Mouse (Mus musculus) embryo, embryonic 10.5 days (tissue): ENCODE data around the gene Podnl1.

ENCODE experiments used
- DNase-seq: peaks from one replicate; pipeline ENCODE4 v3.0.0-alpha.2; 2015; ENCODE audit warnings: low spot score

Podnl1 gene

GRCm38 (mm10) chr8:84125656-84126055, at the start of gene Podnl1:
Podnl1 (plus strand) TSS chr8:84125989.
- peak; percentile 5 for DNase-seq

- no peak for DNase-seq
Measured at GRCm38 (mm10) chr8:84076412-84076811, 49.4 kb upstream of the Podnl1 start.

GRCm38 (mm10) chr8:84076849-84077248, 48.9 kb upstream of the Podnl1 start:
- no peak for DNase-seq

GRCm38 (mm10) chr8:84079206-84079605, 46.6 kb upstream of the Podnl1 start:
- DNase-seq: no peak

GRCm38 (mm10) chr8:84083829-84084241, 42.0 kb upstream of the Podnl1 start:
- DNase-seq: peak; percentile 82

GRCm38 (mm10) chr8:84084341-84085115, 41.3 kb upstream of the Podnl1 start:
- peak; percentile 4 for DNase-seq

GRCm38 (mm10) chr8:84087156-84087555, 38.6 kb upstream of the Podnl1 start:
- no peak for DNase-seq

- no peak for DNase-seq
Measured at GRCm38 (mm10) chr8:84087821-84088220, 38.0 kb upstream of the Podnl1 start.

GRCm38 (mm10) chr8:84089277-84089676, 36.5 kb upstream of the Podnl1 start:
- no peak for DNase-seq

GRCm38 (mm10) chr8:84090585-84090984, 35.2 kb upstream of the Podnl1 start:
- DNase-seq: no peak

- DNase-seq: no peak
Measured at GRCm38 (mm10) chr8:84096061-84096460, 29.7 kb upstream of the Podnl1 start.

- no peak for DNase-seq
Measured at GRCm38 (mm10) chr8:84098376-84098775, 27.4 kb upstream of the Podnl1 start.

GRCm38 (mm10) chr8:84101476-84102270, 24.1 kb upstream of the Podnl1 start:
- no peak for DNase-seq

- DNase-seq: no peak
Measured at GRCm38 (mm10) chr8:84103601-84104000, 22.2 kb upstream of the Podnl1 start.

- peak; percentile 83 for DNase-seq
Measured at GRCm38 (mm10) chr8:84104221-84104620, 21.6 kb upstream of the Podnl1 start.

- peak; percentile 100 for DNase-seq
Measured at GRCm38 (mm10) chr8:84104697-84105609, 20.8 kb upstream of the Podnl1 start, which contains the start of gene Dcaf15. Dcaf15 (minus strand) TSS chr8:84104768.

- DNase-seq: no peak
Measured at GRCm38 (mm10) chr8:84105676-84106075, 20.1 kb upstream of the Podnl1 start.

GRCm38 (mm10) chr8:84106216-84107040, 19.4 kb upstream of the Podnl1 start:
- DNase-seq: no peak

- DNase-seq: no peak
Measured at GRCm38 (mm10) chr8:84115646-84116045, 10.1 kb upstream of the Podnl1 start.

- no peak for DNase-seq
Measured at GRCm38 (mm10) chr8:84122151-84122550, 3.6 kb upstream of the Podnl1 start.

- no peak for DNase-seq
Measured at GRCm38 (mm10) chr8:84126742-84127141, 953 bp downstream of the Podnl1 start.
